In genomic region chr5:105199149-105199548, GRCm38 (mm10) we compare ENCODE assay signal across 10 mouse cellular contexts. TPM values are rescaled to one million over a fixed set of nuclear protein-coding genes. Genes with fewer than 3 reads are reported as not detected.
"Had no signal": no experiment of that assay in that cellular context is flagged by ENCODE, and none has a peak within 500 bp of the region (broad histone marks: within the 10 kb centered on the region; RNA-seq: fewer than 3 reads in every experiment).

No protein-coding gene starts in this region.

RNA-seq across cellular contexts. Expression of gene Gbp10, which starts 40.2 kb away (rescaled TPM):
- total RNA-seq: common myeloid progenitor, adult 5-6 weeks; granulocyte monocyte progenitor cell, adult 5-6 weeks had no signal
- polyA plus RNA-seq: embryonic facial prominence, embryonic 13.5 days; erythroblast, embryonic 14.5 days; forebrain, embryonic 10.5 days; forebrain, embryonic 11.5 days; forebrain, embryonic 12.5 days had no signal

RNA-seq across cellular contexts. Expression of gene Gbp4, which starts 59.8 kb away (rescaled TPM):
- total RNA-seq: common myeloid progenitor, adult 5-6 weeks; granulocyte monocyte progenitor cell, adult 5-6 weeks had no signal

RNA-seq across cellular contexts. Expression of gene Gbp8, which starts 59.8 kb away (rescaled TPM):
- total RNA-seq: forebrain, postnatal 0 days; gastrocnemius, adult 2 months; gastrocnemius, postnatal 14 days; granulocyte monocyte progenitor cell, adult 5-6 weeks had no signal
- polyA plus RNA-seq: embryonic facial prominence, embryonic 13.5 days; forebrain, embryonic 10.5 days; forebrain, embryonic 11.5 days had no signal
